Mouse (Mus musculus) Patski (cell line): ENCODE results near the gene Pabpn1l. TPM values are rescaled to one million over a fixed set of nuclear protein-coding genes. Genes with fewer than 3 reads are reported as not detected.

Experiments
- ATAC-seq: fragments of 100-300 bp; one replicate; pipeline ENCODE4 v1.8.0; 2021
- CTCF ChIA-PET: fragments of 350-600 bp; sonication (Branson Sonifier 250); formaldehyde crosslinking; loops from one replicate; lab custom pipeline; 2022; ENCODE audit warnings: inconsistent platforms; lab: Charles Lee
- POLR2A ChIA-PET: fragments of 350-600 bp; sonication (Branson Sonifier 250); formaldehyde crosslinking; loops from one replicate; lab custom pipeline; 2022; ENCODE audit warnings: antibody characterized with exemption, inconsistent platforms; lab: Charles Lee
- DNase-seq: peaks from one replicate; pipeline ENCODE4 v3.0.0-alpha.2; 2011; ENCODE audit warnings: low read depth, low spot score
- H3K27me3 ChIP-seq: fragments of 371-371 bp; one replicate; pipeline ENCODE4 v1.5.1; 2021
- CTCF ChIP-seq: fragments of 100-300 bp; IDR thresholded peaks from one replicate; pipeline ENCODE4 v1.5.1; 2021
- in situ Hi-C: fragments of 300-500 bp; cut with MboI; formaldehyde crosslinking; loops from 3 replicates; pipeline ENCODE4 v1.11.1; 2018; ENCODE audit warnings: low pct_unique_long_range_greater_than_20kb, mixed read lengths
- polyA plus RNA-seq: library from polyadenylated mRNA; unstranded; gene quantifications from one replicate; pipeline ENCODE4 v1.2.3, GENCODE M21; 2021

Gene Pabpn1l
- polyA plus RNA-seq, 1 experiment from 2014 or later: 0.05 TPM

DNA sequence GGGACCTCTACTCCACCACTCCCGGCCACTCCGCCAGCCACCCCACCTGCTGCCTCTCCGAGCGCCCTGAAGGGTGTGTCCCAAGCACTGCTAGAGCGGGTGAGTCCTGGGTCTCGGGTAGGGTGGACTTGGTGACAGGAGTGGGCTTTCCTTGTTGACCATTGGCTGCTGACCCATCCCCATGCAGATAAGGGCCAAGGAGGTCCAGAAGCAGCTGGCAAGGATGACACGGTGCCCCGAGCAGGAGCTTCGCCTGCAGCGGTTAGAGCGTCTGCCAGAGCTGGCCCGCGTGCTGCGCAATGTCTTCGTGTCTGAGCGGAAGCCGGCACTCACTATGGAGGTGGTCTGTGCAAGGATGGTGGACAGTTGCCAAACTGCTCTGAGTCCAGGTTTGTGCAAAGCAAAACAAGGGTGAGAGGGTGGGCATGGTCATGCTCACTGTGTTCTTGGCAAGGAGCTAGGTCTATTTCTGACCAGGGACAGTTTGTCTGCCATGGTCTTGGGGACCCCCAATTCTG, 50.7 kb downstream of the Pabpn1l start:
- in situ Hi-C loops: no loop called here
- H3K27me3 ChIP-seq: no peaks in the 10 kb centered on the region
- TF ChIP-seq CTCF: no peak
- DNase-seq (no peak), ATAC-seq (no peak)
- CTCF ChIA-PET: no interaction called here
- POLR2A ChIA-PET: no interaction called here

DNA sequence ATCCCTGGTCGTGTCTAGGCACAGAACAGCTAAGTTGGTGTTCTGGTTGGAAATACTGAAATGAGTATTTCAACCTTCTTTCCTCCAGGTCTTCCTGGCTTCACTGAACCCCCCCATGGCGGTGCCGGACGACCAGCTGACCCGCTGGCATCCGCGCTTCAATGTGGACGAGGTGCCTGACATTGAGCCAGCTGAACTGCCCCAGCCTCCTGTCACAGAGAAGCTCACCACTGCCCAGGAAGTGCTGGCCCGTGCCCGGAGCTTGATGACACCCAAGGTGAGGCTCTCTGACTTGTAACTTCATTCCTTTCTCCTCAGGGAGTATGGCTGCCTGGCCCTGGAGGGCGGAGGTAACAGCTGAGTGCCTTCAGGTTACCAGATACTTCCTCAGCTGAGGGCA, 51.4 kb downstream of the Pabpn1l start:
- POLR2A ChIA-PET: no interaction called here
- CTCF ChIA-PET: no interaction called here
- TF ChIP-seq CTCF: no peak
- in situ Hi-C loops: no loop called here
- no peaks in the 10 kb centered on the region for H3K27me3 ChIP-seq
- ATAC-seq (no peak), DNase-seq (no peak)

- POLR2A ChIA-PET: no interaction called here
- ATAC-seq (no peak), DNase-seq (no peak)
- in situ Hi-C loops: no loop called here
- TF ChIP-seq CTCF: no peak
- CTCF ChIA-PET: interaction anchor here (2.6 kb wide), 1 partner anchor 40 kb away, joined by 6 read pairs; the partner anchor contains the start of genes Galns and Trappc2l
- no peaks in the 10 kb centered on the region for H3K27me3 ChIP-seq
Observed at GRCm38 (mm10) chr8:122569996-122570395, 52.5 kb downstream of the Pabpn1l start.

Other genes starting within 250 kb of the Pabpn1l start
- 54.1 TPM for gene Zc3h18, start 246.1 kb downstream of the Pabpn1l start, polyA plus RNA-seq
- 0.39 TPM for gene Il17c, start 200.7 kb downstream of the Pabpn1l start, polyA plus RNA-seq
- 288 TPM for gene Cyba, start 189.8 kb downstream of the Pabpn1l start, polyA plus RNA-seq
- 21.9 TPM for gene Mvd, start 179.3 kb downstream of the Pabpn1l start, polyA plus RNA-seq
- gene Snai3, start 162.0 kb downstream of the Pabpn1l start, polyA plus RNA-seq: 0.17 TPM
- 41.5 TPM for gene Rnf166, start 146.7 kb downstream of the Pabpn1l start, polyA plus RNA-seq
- gene Ctu2, start 146.6 kb downstream of the Pabpn1l start, polyA plus RNA-seq: 27.4 TPM
- gene Piezo1, start 71.4 kb downstream of the Pabpn1l start, polyA plus RNA-seq: 253 TPM
- 24.2 TPM for gene Cdt1, start 54.7 kb downstream of the Pabpn1l start, polyA plus RNA-seq
- gene Aprt, start 45.8 kb downstream of the Pabpn1l start, polyA plus RNA-seq: 224 TPM
- gene Galns, start 11.3 kb downstream of the Pabpn1l start, polyA plus RNA-seq: 60.3 TPM
- 99.5 TPM for gene Trappc2l, start 11.1 kb downstream of the Pabpn1l start, polyA plus RNA-seq
- 0.26 TPM for gene Cbfa2t3, start 76.4 kb upstream of the Pabpn1l start, polyA plus RNA-seq
- 25.5 TPM for gene Acsf3, start 152.7 kb upstream of the Pabpn1l start, polyA plus RNA-seq
- 0.12 TPM for gene Cdh15, start 225.2 kb upstream of the Pabpn1l start, polyA plus RNA-seq